Mouse (Mus musculus): ENCODE measurements at regions not wholly inside any gene's neighbourhood (a gene's known extent, or its start where the extent isn't known, plus 50 kb on each side); places are given as distances from the start of the nearest gene placed in this dataset.

DNA sequence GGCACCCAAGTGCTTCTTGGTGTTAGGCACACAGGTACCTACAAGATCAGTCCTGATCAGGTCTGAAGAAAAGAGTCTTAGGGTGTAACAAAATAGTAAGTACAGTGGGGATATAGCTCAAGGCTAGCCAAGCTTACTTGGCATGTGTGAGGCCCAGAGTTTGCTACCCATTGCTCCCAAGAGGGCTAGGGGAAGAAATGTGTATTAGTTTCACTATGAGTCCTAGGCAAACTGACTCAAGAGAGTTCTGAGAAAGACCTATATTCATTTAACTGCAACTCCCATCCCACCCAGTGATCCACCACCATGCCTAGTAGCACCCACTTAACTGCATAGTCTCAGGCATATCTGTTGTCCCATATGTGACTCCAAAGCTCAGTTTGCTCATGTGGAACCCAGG is 84.5 kb upstream of the Cdkn2b start:
- DNase-seq, result no peak

DNA sequence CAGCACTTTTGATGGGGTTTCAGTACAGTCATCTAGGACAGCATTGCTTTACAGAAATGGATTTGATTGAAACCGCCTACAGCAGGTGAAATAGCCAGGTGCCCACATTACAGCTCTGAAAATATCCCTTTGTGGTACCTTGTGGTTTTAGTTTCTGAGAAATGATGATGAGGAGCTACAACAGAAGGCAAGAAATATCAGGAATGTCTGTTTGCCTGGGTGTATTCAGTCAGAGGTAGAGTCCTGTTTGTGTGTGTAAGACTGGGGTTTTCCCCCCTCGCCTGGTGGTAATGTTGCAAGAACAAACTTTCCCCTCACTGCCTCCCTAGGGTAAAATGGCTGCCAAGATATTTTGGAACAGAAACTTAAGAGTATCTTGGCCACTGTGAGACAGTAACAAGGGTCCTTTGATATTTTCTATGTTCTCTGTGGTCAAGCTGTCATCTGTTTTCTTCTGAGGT is 82.4 kb upstream of the Cdkn2b start:
- DNase-seq, result no peak

DNA sequence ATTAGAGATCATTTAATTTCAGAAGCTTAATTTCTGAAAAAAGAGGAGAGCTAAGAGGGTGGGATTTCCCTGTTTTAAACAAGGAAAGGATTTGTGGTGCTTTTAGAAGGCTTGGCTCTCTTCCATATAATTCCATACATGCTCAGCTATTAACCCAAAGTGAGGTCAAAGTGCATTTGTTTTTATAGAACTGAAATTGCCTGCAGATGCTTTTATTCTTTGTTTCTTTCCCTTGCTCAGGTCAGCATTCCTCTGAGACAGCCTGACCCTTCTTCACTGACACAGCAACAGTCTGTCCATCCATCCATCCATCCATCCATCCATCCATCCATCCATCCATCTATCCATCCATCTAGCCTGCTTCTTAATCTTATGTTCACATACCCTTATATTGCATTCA is 82.0 kb upstream of the Cdkn2b start:
- DNase-seq, result no peak

DNA sequence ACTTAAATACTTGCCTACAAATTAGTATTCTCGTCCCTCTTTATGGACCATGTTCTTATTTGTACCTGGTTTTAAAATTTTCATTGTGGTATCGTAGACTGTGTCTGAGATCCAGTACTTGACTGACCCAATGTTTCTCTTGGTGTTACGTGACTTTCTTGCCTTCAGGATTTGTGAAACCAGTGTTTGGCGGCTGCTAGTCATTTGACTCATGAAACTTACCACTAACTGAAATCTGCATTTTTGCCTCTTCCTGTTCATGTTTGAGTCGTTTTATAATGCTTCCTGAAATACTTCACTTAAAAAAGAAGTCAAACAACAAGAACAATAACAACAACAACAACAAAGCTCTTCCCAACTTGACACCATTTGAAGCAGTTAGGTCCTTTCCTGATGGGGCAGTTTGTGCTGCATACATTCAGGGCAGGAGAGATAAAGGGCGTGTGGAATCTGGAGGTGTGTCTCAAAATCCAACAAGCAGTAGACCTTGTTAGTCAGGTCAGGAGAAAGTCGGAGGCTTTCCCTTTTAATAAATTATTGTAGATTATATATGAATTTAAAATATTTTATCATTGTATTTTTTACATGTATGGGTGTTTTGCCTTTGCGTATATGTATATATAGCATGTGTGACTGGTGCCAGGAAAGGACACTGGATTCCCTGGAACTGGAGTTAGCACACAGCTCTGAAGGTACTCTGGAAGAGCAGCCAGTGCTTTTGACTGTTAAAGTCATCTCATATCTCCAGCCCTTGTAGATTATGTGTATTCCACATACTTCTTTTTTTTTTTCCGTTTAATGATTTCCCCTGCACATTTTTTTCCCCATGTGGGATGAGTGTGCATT is 80.8 kb upstream of the Cdkn2b start:
- no peak for DNase-seq

DNA sequence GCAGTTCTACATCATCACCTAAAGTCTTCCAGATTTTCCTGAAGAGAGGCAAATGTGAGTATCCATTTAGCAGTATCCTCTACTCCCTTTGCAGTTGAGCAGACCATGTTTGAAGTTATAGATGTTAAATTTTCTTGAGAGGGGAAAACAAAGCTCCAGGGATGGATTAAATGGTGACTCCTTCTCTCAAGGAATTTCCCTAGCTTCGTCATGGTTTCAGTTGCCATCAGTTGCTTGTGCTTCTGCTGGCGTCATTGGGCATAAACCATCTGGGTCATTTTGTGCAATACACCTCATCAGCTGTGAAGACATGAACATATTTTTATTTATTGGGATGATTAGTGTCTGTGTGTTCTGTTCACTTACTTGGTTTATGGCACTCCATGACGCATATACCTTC is 72.7 kb upstream of the Cdkn2b start:
- no peak for DNase-seq

DNA sequence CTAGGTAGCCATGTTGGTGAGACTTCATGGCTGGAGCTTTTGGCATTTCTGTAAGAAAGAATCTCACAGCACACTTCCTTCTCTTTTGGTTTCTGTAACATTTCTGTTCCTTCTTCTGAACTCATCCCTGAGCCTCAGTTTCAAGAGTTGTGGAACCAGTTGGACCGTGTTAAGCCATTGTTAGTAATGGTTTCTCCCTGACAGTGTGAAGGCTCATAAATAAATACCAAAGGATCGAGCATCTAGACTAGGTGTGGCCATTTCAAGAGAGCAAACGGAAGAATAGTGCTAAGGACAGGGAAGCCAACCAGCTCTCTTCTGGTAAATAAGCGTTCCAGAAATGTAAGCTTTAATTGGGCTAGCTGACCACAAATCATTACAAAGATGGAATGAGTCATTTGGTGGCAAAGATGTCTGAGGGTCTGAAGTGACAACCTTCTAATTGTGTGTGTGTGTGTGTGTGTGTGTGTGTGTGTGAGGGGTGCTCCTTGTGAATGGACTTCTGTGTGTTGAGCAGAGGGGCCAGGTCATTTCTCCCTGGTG is 71.7 kb upstream of the Cdkn2b start:
- no peak for DNase-seq

DNA sequence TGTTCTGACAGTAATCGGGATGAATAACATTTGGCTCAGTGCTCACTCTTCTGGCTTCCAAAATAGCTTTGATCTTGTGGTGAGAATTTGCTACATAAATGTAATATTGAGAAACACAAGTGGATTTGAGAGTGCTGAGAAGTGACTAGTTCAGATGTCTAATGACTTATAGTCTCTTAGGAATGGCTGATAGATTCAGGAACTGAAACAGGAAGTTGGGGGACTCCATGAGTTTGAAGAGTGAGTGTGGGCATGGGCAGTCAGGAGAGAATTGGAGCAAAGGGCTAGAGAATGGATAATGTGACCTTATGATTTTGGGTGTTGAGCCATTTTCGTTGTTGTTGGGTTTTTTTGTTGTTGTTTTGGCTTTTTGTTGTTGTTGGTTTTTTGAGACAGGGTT is 70.9 kb upstream of the Cdkn2b start:
- DNase-seq, result no peak

DNA sequence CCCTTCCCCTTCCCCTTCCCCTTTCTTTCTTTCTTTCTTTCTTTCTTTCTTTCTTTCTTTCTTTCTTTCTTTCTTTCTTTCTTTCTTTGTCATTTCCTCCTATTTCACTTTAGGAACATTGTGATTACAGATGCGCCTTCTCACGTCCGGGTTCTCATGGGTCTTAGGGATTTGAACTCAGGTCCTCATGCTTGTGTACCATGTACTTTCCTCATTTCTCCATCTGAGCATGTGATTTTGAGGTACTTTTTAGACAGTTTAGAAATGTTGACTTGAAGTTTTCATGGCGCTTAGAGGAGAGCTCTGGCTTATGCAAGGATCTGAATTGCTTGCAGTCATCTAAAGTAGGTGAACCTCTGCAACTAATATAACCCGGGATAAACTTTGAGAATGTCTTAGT is 70.2 kb upstream of the Cdkn2b start:
- no peak for DNase-seq

DNA sequence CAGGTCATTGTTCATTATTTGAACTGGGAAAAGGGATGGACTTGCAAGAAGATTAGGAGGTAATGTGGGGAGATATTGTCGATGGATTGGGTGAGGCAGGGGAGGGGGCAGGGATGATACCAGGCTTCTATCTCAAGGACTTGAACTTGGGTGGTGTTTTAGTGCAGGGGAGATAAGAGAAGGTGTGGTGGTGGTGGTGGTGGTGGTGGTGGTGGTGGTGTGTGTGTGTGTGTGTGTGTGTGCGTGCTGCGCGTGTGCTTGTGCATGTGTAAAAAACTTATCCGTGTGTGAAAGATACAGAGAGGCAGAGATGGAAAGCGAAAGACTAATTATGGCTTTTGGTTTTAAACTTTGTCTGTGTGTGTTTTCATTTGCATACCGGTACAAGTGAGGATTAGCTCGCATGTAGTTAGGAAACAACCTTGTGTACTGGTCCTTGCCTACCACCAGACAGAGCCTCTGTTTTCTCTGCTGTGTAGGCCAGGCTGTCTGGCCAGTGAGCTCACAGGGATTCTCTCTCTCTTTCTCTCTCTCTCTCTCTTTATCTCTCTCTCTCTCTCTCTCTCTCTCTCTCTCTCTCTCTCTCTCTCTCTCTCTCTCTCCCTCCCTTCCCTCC is 69.6 kb upstream of the Cdkn2b start:
- DNase-seq, result no peak

DNA sequence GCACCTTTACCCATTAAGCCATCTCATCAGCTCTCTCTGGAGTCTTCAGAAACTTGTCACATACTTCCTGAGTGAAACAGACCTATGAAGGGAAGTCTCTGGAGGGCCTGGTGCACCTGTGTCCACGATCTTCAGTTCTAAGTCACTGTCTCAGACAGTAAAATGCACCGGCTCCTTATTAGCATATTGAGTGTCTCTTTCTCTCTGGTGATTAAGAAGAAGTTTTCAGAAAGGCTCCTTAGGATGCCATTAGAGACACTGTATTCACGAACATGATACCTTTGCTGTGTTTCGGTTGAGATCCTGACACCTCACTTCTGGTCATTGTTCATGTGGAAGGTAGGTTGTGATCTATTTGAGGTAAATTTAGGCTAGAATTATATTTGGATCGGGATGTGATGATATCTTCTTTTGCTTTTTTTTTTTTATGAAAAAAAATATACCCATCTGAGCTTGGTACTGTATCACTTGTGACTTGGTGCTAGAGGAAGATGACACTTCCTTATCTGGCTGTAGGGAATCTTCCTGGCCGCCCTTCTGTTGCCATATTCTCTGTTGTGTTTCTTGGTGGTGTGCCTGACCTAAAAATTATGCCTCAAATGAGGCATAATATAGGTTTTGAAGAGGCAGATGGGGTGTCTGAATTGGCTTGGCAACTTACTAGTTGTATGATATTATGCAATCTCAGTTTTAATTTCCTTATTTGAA is 68.9 kb upstream of the Cdkn2b start:
- DNase-seq, result no peak

DNA sequence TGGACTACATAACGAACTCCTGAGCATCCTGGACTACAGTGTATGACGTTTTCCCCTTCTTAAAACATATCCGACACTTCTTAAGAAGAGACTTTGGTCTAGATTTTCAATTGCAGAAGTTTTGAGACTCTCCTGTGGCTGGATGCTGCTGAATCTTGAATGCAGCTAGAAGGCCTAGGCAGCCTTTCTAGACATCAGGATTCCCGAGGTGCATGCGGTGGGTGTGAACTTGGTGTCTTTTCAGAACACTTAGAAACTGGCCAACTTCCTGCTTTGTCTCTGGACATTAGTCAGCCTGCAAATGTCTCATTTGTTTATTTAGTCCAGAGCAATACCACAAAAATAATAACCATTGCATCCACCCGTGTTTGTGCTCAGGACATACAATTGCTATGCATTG is 61.8 kb upstream of the Cdkn2b start:
- DNase-seq, result no peak

DNA sequence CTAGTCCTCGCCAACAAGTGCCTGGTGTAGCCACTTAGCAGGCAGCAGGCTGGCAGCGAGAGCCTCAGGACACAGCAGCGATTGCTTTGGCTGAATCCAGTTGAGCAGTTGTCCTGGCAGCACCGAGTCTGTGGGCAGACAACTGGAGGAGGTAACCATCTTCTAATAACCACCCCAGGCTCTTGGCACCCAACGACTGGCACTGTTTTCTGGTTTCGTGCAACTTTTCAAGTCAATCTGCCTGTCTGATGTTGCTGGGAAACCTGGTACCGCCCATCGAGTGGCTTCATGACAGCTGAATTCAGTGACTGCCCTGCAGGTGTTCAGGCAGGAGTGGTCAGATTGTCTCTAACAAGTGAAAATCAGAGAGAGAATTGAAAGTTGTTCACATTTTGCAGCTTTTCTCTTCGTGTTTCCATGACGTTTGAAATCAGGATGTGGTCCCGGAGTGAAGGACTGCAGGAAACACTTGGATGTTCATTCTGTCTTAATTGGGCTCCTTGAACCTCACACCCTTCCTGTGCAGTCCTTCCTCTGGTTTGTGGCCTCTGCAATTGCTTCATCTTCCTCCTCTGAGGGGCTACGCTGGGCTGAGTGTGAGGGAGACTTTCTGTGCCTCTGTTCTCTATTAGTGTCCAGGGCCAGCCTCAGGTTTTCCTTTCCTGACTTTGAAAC is 58.1 kb upstream of the Cdkn2b start:
- DNase-seq, result no peak

DNA sequence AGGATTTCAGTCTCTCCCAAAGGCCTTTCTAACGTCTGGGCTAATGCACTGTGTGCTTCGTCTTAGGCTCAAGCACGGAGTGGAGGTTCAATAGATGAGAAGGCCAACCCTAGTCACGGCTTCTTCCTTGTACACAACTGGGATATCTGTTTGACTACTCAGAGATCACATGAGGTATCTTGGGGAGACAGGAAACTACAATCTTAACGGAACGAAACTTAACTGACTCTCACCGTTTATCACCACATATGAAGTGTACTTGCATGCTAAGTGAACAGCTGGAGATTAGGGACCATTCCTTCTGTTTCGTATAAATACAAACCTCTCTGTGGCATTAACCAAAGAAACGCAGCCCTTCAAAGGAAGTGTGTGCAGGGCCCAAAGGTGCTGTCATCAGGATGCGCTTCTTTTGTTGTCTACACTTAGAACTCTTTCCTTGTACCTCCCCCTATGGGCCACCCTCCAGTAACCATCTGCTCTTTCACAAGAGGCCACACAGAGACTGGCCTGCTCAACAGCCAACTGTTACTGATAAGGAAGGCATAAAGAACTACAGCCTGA is 55.8 kb upstream of the Cdkn2b start:
- DNase-seq, result no peak

DNA sequence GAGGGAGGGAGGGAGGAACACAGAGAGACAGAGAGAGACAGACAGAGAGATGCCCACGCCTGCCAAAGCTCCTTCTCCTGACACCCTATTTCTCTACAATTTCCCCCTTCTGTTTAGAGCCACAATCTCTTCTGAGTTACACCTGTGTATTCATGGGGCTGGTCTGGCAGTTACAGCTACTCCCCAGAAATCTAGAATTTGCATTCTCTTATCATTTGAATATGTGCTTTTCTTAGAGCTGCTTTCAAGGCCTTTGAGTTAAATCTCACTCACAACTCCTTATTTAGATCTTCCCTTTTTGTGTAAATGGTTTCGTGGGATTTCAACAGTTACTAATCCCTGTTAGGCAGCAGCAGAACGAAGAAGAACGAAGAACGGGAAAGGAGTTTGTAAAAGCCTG is 55.0 kb upstream of the Cdkn2b start:
- DNase-seq, result no peak

DNA sequence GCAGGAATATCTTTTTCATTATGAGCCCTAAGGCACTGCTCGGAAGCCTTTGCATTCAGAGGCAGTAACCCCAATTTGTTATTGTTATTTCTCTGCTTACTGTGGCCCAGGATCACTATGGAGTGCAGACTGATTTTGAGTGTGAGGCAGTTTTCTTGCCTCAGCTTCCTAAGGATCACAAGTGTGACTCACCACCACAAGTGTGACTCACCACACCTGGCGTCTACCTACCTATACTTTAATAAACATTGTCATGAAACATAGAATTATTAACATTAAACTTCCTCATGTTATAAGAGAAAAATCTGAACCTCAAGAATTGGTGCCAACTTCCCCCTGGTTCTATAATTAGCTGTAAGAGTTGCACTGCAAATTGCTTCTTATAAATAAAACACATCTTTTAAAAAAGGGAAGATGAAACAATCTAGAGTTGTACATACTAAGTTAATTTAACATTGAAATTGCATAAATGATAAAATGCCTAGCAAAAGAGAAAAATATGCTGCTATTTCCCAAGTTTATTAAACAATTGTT is 52.4 kb upstream of the Cdkn2b start:
- DNase-seq, result no peak

DNA sequence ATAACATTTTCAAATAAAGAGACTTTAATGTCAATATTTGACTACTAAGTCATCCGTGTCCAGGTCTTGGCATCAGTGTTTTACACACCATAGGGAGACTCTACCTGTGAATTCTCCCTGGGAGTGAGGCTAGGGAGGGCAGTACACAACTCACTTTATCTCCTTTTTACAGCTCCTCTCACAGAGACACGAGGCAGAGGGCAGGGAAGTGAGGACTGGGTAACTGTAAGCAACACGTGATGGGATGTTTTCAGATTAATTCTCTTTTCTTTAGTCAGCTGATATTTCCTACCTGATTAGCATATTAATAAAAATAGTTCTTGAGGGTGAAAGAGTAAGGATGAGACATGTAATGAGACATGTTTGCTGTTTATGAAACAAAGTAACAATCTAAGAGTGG is 51.8 kb upstream of the Cdkn2b start:
- DNase-seq, result no peak

DNA sequence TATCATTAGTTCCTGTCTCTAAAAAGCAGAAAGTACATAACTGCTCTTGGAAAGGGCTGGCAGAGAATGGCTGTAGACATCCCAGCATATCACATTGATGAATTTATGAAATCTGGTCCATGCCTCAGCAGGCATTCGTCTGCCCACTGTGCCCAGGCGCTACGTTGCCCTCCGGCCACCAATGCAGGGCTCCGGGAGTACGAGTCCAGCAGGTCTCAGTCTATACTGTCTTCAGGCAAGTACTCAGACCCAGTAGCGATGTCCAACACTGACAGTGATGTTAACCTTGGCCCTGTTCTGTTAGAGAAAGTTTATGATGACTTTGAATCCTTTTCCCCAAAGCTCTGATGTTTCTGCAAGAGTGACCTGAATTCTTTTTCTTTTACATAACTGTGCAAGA is 50.5 kb upstream of the Cdkn2b start:
- DNase-seq, result no peak
